Mouse (Mus musculus) forebrain, embryonic 14.5 days (tissue): ENCODE measurements at regions not wholly inside any gene's neighbourhood (a gene's known extent, or its start where the extent isn't known, plus 50 kb on each side); places are given as distances from the start of the nearest gene placed in this dataset.

Source experiments
- ATAC-seq: fragments of 200-750 bp; cut with Nextera tagmentation; 2 replicates; pipeline ENCODE4 v1.8.0; 2017; ENCODE audit warnings: mild to moderate bottlenecking, moderate library complexity
- DNase-seq: peaks from one replicate; pipeline ENCODE4 v3.0.0-alpha.2; 2015; ENCODE audit warnings: low spot score
- H3K27ac ChIP-seq: fragments of 300-500 bp; sonication (generic); 2 replicates; pipeline ENCODE4 v1.5.1; 2014; ENCODE audit warnings: low read depth, mild to moderate bottlenecking, control low read depth, low read length, moderate library complexity
- H3K27me3 ChIP-seq: fragments of 300-500 bp; sonication (generic); replicated peaks from 2 replicates; pipeline ENCODE4 v1.6.1; 2014; ENCODE audit warnings: low read length, control low read depth, mixed read lengths; ENCODE audit not compliant: control insufficient read depth, insufficient read depth
- H3K36me3 ChIP-seq: fragments of 300-500 bp; sonication (generic); 2 replicates; pipeline ENCODE4 v1.6.1; 2014; ENCODE audit warnings: low read length, control low read depth; ENCODE audit not compliant: control insufficient read depth, insufficient read depth
- H3K4me1 ChIP-seq: fragments of 300-500 bp; sonication (generic); 2 replicates; pipeline ENCODE4 v1.6.1; 2014; ENCODE audit warnings: antibody characterized with exemption, low read length, control low read depth; ENCODE audit not compliant: control insufficient read depth, insufficient read depth
- H3K4me2 ChIP-seq: fragments of 300-500 bp; sonication (generic); 2 replicates; pipeline ENCODE4 v1.6.1; 2014; ENCODE audit warnings: mild to moderate bottlenecking, control low read depth, low read length
- H3K4me3 ChIP-seq: fragments of 300-500 bp; sonication (generic); 2 replicates; pipeline ENCODE4 v1.5.1; 2014; ENCODE audit warnings: low read depth, low read length, control low read depth
- H3K9ac ChIP-seq: fragments of 300-500 bp; sonication (generic); 2 replicates; pipeline ENCODE4 v1.6.1; 2014; ENCODE audit warnings: mild to moderate bottlenecking, low read length, control low read depth, moderate library complexity
- H3K9me3 ChIP-seq: fragments of 300-500 bp; sonication (generic); replicated peaks from 2 replicates; pipeline ENCODE4 v1.6.1; 2016; ENCODE audit warnings: low read length, control low read depth, mixed read lengths; ENCODE audit not compliant: control insufficient read depth
- WGBS: fragments of 180-500 bp; shearing (Covaris S2); extraction: QIAGEN DNeasy Blood & Tissue Kit; methylation state at CpG from one replicate; pipeline ENCODE4 v1.1.7; 2014; 5-methylcytosine and 5-hydroxymethylcytosine counted together

DNA sequence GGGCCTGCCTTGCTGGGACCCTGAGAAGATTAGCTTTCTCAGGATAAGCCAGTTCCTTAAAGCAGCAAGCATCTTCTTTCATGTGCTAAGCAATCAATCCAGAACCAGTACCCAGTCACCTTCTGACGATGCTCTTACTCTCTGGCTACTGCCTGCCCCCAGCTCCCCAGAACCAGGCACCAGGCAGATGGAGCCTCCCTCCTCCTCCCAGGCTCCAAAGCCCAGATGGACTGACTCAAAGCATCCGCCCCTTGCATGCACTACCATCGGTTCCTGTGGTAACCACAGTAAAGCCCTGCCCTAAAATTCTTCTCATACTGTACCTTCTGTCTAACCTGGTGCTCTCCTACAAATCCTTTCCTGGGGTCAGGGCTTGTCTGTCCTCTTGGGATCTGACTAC lies 227.8 kb downstream of the Mex3b start:
- DNase-seq, result no peak
- Histone ChIP-seq H3K27me3 (no peaks in the 10 kb centered on the region), H3K4me3 (no peak overlapping the region), H3K9me3 (no peaks in the 10 kb centered on the region), H3K4me1 (no peaks in the 10 kb centered on the region), H3K36me3 (no peaks in the 10 kb centered on the region), H3K27ac (no peak overlapping the region), H3K4me2 (no peak overlapping the region), H3K9ac (no peak overlapping the region)
- ATAC-seq, result no peak
- WGBS, result 78% methylated on average over 3 of the region's 3 CpGs

DNA sequence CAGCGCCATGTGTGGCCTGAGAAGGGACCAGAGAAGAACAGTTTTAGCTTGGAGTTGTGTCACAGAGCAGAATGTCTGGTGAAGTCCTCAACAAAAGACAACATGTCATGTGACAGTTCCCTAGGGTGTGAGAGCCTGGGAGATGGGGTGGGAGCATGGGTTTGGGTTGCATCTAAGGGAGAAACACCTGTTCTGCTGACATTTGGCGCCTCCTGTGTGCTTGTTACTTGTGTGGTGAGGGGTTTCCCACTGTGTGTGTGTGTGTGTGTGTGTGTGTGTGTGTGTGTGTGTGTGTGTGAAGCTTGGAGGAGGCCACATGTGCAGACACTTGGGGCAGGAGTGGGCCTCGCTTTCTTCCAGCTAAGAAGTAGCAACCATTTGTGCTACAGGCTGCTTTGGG lies 228.5 kb downstream of the Mex3b start:
- no peak overlapping the region for H3K9ac ChIP-seq
- H3K9me3 ChIP-seq, result no peaks in the 10 kb centered on the region
- ATAC-seq (no peak), DNase-seq (no peak)
- no peaks in the 10 kb centered on the region for H3K27me3 ChIP-seq
- 94% methylated on average over 3 of the region's 3 CpGs for WGBS
- no peak overlapping the region for H3K27ac ChIP-seq
- no peak overlapping the region for H3K4me2 ChIP-seq
- no peaks in the 10 kb centered on the region for H3K36me3 ChIP-seq
- H3K4me1 ChIP-seq, result no peaks in the 10 kb centered on the region
- no peak overlapping the region for H3K4me3 ChIP-seq

GRCm38 (mm10) chr7:83104426-83104825 lies 237.3 kb downstream of the Mex3b start:
- H3K4me1 ChIP-seq, result no peaks in the 10 kb centered on the region
- H3K9me3 ChIP-seq, result no peaks in the 10 kb centered on the region
- WGBS, result 80% methylated on average over 1 of the region's 1 CpGs
- no peaks in the 10 kb centered on the region for H3K27me3 ChIP-seq
- H3K4me2 ChIP-seq, result no peak overlapping the region
- H3K9ac ChIP-seq, result no peak overlapping the region
- H3K27ac ChIP-seq, result no peak overlapping the region
- DNase-seq, result no peak
- H3K4me3 ChIP-seq, result no peak overlapping the region
- no peaks in the 10 kb centered on the region for H3K36me3 ChIP-seq
- no peak for ATAC-seq

DNA sequence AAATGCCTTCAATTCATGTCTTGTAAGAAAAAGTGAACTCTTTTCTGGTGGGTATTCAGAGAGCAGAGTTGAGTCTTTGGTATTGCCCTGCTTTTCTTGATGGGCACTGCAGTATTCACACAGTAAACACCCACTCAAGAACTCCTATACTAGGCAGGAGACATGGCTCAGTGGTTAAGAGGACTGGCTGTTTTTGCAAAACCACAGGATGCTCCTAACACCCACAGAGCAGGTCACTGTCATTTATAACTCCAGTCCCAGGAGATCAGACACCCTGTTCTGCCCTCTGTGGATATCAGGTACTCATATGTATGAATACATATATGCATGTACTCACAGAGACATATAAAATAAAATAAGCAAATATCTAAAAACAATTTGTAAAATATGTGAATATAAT lies 238.5 kb downstream of the Mex3b start:
- Histone ChIP-seq H3K27me3 (no peaks in the 10 kb centered on the region), H3K27ac (no peak overlapping the region), H3K9ac (no peak overlapping the region), H3K9me3 (no peaks in the 10 kb centered on the region), H3K4me1 (no peaks in the 10 kb centered on the region), H3K4me2 (no peak overlapping the region), H3K4me3 (no peak overlapping the region), H3K36me3 (no peaks in the 10 kb centered on the region)
- DNase-seq (no peak), ATAC-seq (no peak)

- ATAC-seq (no peak), DNase-seq (no peak)
- H3K9ac ChIP-seq, result no peak overlapping the region
- no peaks in the 10 kb centered on the region for H3K27me3 ChIP-seq
- H3K27ac ChIP-seq, result no peak overlapping the region
- no peaks in the 10 kb centered on the region for H3K36me3 ChIP-seq
- no peaks in the 10 kb centered on the region for H3K4me1 ChIP-seq
- 87% methylated on average over 6 of the region's 6 CpGs for WGBS
- no peaks in the 10 kb centered on the region for H3K9me3 ChIP-seq
- H3K4me2 ChIP-seq, result no peak overlapping the region
- no peak overlapping the region for H3K4me3 ChIP-seq
These were observed 244.2 kb downstream of the Mex3b start for GRCm38 (mm10) chr7:83111217-83111823.

DNA sequence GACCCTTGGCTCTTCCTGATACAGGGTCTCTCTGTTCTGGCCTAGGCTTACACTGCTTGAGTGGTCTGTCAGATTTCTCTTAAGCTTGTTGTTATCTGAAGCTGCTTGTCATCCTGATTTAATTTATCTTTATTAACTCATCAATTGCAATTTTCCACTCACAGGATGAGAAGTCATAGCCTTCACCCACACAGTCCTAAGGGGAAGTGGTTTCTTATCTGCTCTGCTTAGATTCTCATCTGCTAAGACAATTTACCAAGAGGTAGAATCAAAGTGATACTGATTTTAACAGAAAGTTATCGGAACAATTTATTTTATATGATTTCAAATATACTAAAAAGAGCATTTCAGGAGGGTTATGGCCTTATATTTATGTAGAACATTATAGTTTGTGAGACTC lies 249.4 kb downstream of the Mex3b start:
- H3K9me3 ChIP-seq, result no peaks in the 10 kb centered on the region
- no peak overlapping the region for H3K9ac ChIP-seq
- H3K4me2 ChIP-seq, result no peak overlapping the region
- no peak overlapping the region for H3K4me3 ChIP-seq
- no peaks in the 10 kb centered on the region for H3K36me3 ChIP-seq
- no peak overlapping the region for H3K27ac ChIP-seq
- DNase-seq (no peak), ATAC-seq (no peak)
- no peaks in the 10 kb centered on the region for H3K4me1 ChIP-seq
- H3K27me3 ChIP-seq, result no peaks in the 10 kb centered on the region
- 97% methylated on average over 1 of the region's 1 CpGs for WGBS

DNA sequence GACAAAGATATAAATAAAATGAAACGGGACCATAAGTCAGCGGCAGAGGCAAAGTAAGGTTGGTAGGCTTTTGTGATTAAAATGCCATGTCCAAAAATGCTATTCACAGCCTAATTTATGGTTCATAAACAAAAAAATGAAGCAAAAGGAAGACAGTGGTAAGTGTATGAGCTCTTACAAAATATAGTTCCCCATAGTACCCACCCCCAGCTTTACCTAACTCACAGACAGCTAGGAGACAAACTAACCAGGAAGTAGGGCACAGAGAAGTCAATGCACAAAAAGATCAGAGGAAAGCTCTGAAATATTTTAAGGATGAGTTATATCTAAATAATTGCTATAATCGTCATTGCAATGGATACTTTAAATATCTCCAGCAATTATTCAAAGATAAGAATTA lies 249.9 kb downstream of the Mex3b start:
- Histone ChIP-seq H3K4me2 (no peak overlapping the region), H3K27me3 (no peaks in the 10 kb centered on the region), H3K27ac (no peak overlapping the region), H3K9me3 (no peaks in the 10 kb centered on the region), H3K4me3 (no peak overlapping the region), H3K36me3 (no peaks in the 10 kb centered on the region), H3K9ac (no peak overlapping the region), H3K4me1 (no peaks in the 10 kb centered on the region)
- ATAC-seq (no peak), DNase-seq (no peak)
- 90% methylated on average over 3 of the region's 3 CpGs for WGBS

GRCm38 (mm10) chr7:83126196-83126595 lies 259.1 kb downstream of the Mex3b start:
- 89% methylated on average over 4 of the region's 4 CpGs for WGBS
- Histone ChIP-seq H3K4me1 (no peaks in the 10 kb centered on the region), H3K4me3 (no peak overlapping the region), H3K27ac (no peak overlapping the region), H3K9me3 (no peaks in the 10 kb centered on the region), H3K4me2 (no peak overlapping the region), H3K27me3 (no peaks in the 10 kb centered on the region), H3K9ac (no peak overlapping the region), H3K36me3 (no peaks in the 10 kb centered on the region)
- DNase-seq (no peak), ATAC-seq (no peak)

DNA sequence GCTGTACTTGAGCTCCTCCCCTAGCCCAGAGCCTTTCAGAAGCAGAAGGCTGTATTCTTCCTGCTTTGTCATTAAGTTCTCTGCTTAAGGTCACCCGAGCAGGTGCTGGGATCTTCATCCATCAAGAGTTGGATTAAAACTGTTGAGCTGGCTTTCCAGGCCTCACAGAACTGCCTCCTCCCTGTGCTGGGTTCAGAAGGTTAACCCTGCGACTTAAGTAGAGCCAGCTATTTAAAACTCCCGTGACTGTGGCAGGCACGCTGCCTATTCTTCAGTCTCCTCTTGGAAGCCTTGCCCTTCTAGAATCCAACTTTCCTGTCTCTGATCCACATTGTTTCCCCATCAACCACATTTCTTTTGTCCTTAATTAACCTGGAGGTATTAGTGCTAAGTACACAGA lies 273.1 kb downstream of the Mex3b start:
- H3K9me3 ChIP-seq, result no peaks in the 10 kb centered on the region
- no peak overlapping the region for H3K9ac ChIP-seq
- H3K27ac ChIP-seq, result no peak overlapping the region
- H3K4me3 ChIP-seq, result no peak overlapping the region
- no peak for ATAC-seq
- 62% methylated on average over 4 of the region's 4 CpGs for WGBS
- no peaks in the 10 kb centered on the region for H3K4me1 ChIP-seq
- DNase-seq, result no peak
- no peak overlapping the region for H3K4me2 ChIP-seq
- H3K27me3 ChIP-seq, result no peaks in the 10 kb centered on the region
- H3K36me3 ChIP-seq, result no peaks in the 10 kb centered on the region
